Mouse (Mus musculus) CD4-positive naive resting alpha-beta T cell, adult 57 days (primary cell): ENCODE data around the gene Med21. TPM values are rescaled to one million over a fixed set of nuclear protein-coding genes. Genes with fewer than 3 reads are reported as not detected.

Source experiments
- total RNA-seq: library from RNA; stranded (reverse); gene quantifications from one replicate; pipeline ENCODE4 v1.2.4, GENCODE M21; 2023

Gene Med21
- total RNA-seq: 45.1 TPM

GRCm38 (mm10) chr6:146642276-146643183 lies at the start of gene Med21, which contains the start of gene Tm7sf3:
TSS of gene Med21 (plus strand) at chr6:146642547.
TSS of gene Tm7sf3 (minus strand) at chr6:146642824.

Other genes with a start within 250 kb of the Med21 start
- 178 TPM for gene Itpr2, start 140.3 kb upstream of the Med21 start, total RNA-seq
- gene Fgfr1op2, start 65.3 kb upstream of the Med21 start, total RNA-seq: 74.6 TPM
- gene Ints13, start 64.7 kb upstream of the Med21 start, total RNA-seq: 76.1 TPM
- gene Tm7sf3, start 277 bp downstream of the Med21 start, total RNA-seq: 5.7 TPM
- gene Stk38l, start 82.4 kb downstream of the Med21 start, total RNA-seq: 17.1 TPM
- gene Arntl2, start 153.5 kb downstream of the Med21 start, total RNA-seq: 1.2 TPM
- gene Smco2, start 207.6 kb downstream of the Med21 start, total RNA-seq: not detected
- 12.6 TPM for gene Ppfibp1, start 245.9 kb downstream of the Med21 start, total RNA-seq